Mouse (Mus musculus) CH12.LX (cell line): ENCODE results near the gene Cd180.

Source experiments
- CTCF ChIP-seq, 2 experiments: IDR thresholded peaks in 1 of 2; conservative IDR thresholded peaks in 1 of 2; 2 replicates each; pipeline ENCODE4 v1.5.1; 2011 to 2012; ENCODE audit warnings: low read depth in 2 of 2, low read length in 2 of 2, improper control_type of control experiment in 1 of 2, inconsistent platforms in 1 of 2, mild to moderate bottlenecking in 1 of 2, moderate library complexity in 1 of 2
- E2F4 ChIP-seq: IDR thresholded peaks from 2 replicates; pipeline ENCODE4 v1.6.1; 2011; ENCODE audit warnings: low read depth, low read length, improper control_type of control experiment; ENCODE audit not compliant: insufficient replicate concordance
- NRF1 ChIP-seq: IDR thresholded peaks from 2 replicates; pipeline ENCODE4 v1.6.1; 2014; ENCODE audit warnings: low read depth, mild to moderate bottlenecking, inconsistent platforms, low read length, improper control_type of control experiment, moderate library complexity
- POLR2A ChIP-seq: IDR thresholded peaks from 2 replicates; pipeline ENCODE4 v1.6.1; 2011; ENCODE audit warnings: low read depth, mild to moderate bottlenecking, improper control_type of control experiment, low read length
- TBP ChIP-seq: conservative IDR thresholded peaks from 2 replicates; pipeline ENCODE4 v1.6.1; 2011; ENCODE audit warnings: low read depth, low read length, improper control_type of control experiment
- ZC3H11A ChIP-seq: IDR thresholded peaks from 2 replicates; pipeline ENCODE4 v1.6.1; 2012; ENCODE audit warnings: low read depth, mild to moderate bottlenecking, inconsistent platforms, low read length, improper control_type of control experiment
- ZNF384 ChIP-seq: IDR thresholded peaks from 2 replicates; pipeline ENCODE4 v1.6.1; 2012; ENCODE audit warnings: low read depth, low read length, improper control_type of control experiment, inconsistent platforms

DNA sequence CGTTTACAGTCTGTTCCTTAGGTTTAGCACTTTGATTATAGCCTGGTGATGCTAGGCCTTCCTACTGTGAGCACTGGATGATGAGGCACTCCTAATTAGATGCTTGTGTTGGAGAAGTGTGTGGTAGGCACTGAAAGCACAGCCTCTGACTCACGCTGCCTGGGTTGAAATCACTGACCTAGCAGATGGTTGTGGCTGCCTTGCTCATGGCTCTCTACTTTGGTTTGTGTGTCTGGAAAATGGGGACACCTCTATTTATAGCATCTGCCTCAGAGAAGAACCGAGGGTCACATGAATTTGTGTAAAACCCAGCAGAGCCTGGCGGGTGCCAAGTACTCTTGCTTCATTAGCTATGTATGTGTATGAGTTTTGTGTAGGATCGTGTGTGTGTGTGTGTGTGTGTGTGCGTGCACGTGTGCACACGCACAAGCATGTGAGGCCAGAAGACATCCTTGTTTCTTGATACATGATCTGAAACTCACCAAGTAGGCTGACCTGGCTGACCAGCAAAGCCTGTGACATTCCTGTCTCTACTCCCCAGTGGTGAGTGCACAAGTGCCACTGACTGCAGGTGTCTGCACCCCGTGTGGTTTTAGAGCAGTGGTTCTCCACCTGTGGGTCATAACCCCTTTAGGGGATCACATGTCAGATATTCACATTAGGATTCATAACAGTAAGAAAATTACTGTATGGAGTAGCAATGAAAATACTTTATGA lies 52.4 kb downstream of the Cd180 start:
- TF ChIP-seq E2F4: no peak
- TF ChIP-seq NRF1: no peak
- TF ChIP-seq POLR2A: no peak
- TF ChIP-seq ZC3H11A: no peak
- TF ChIP-seq CTCF (conservative IDR thresholded peaks at IDR 0.05 in 1 of 2, IDR thresholded peaks at IDR 0.05 in 1 of 2; ENCODE audit: low read depth in 2 of 2, low read length in 2 of 2): no peak
- no peak for TF ChIP-seq ZNF384
- no peak for TF ChIP-seq TBP
